Mouse (Mus musculus): ENCODE data around the gene Mtmr12.

GRCm38 (mm10) chr15:12231462-12231861 lies 26.6 kb downstream of the Mtmr12 start:
- no peak for TF ChIP-seq CTCF (IDR thresholded peaks at IDR 0.05; ENCODE audit: borderline replicate concordance, extremely low read depth, insufficient read depth, insufficient read length)
- TF ChIP-seq POLR2A (IDR thresholded peaks at IDR 0.05; ENCODE audit: borderline replicate concordance, extremely low read depth, insufficient read depth, insufficient read length, poor library complexity, severe bottlenecking) = no peak
